In the genomic region with DNA sequence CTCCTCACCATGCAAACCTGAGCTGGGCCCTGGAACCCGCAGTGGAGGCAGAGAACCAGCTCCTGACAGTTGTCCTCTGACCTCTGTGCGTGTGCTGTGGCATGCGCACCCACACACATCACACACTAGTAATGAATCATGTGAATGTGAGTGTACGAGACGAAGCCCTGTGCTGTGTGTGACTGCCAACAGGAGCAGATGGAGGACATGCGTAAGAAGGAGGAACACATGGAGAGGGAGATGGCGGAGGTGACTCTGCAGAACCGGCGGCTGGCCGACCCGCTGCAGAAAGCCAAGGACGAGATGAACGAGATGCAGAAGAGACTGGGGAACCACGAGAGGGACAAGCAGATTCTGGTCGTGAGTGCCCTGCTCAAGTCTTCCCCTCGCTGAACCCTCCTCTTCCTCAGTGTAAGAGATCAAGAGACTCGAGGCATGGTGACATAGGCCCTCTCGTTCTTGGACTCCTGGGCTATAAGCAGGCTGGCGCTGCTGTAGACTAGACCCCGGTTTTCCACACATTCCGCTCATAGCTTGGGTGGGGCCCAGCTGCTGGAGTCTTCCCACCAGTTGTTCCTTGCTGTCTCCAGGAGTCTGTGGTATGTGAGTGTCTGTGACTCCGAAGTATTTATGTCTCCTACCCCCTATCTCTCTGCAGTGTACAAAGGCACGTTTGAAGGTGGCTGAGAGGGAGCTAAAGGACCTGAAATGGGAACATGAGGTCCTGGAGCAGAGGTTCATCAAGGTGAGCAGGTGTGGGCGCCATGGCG, we compare ENCODE assay signal across 23 mouse cellular contexts. TPM values are rescaled to one million over a fixed set of nuclear protein-coding genes. Genes with fewer than 3 reads are reported as not detected.
DNase-seq lines count a peak whose midpoint lies in the region; ATAC-seq and TF ChIP-seq lines count a peak whose summit lies in the region.
"Had no signal": no experiment of that assay in that cellular context is flagged by ENCODE, and none has a peak within 500 bp of the region (broad histone marks: within the 10 kb centered on the region; RNA-seq: fewer than 3 reads in every experiment).

No protein-coding gene starts in this region.

- peaks cover 100% of the 10 kb centered on the region for H3K36me3 ChIP-seq in forebrain, postnatal 0 days (ENCODE audit: insufficient read depth)
- peaks cover 95% of the 10 kb centered on the region for H3K36me3 ChIP-seq in forebrain, embryonic 15.5 days
- peaks cover 99% of the 10 kb centered on the region for H3K36me3 ChIP-seq in limb, embryonic 12.5 days
- peaks cover 100% of the 10 kb centered on the region for H3K36me3 ChIP-seq in limb, embryonic 10.5 days
- H3K36me3 ChIP-seq in midbrain, embryonic 11.5 days (ENCODE audit: control insufficient read depth, insufficient read depth, low read length) = peaks cover 43% of the 10 kb centered on the region

- 82% methylated on average over 25 of the region's 25 CpGs for WGBS in forebrain, postnatal 0 days
- 91% methylated on average over 25 of the region's 25 CpGs for WGBS in forebrain, embryonic 15.5 days
- 93% methylated on average over 25 of the region's 25 CpGs for WGBS in limb, embryonic 12.5 days
- 93% methylated on average over 25 of the region's 25 CpGs for WGBS in limb, embryonic 10.5 days
- 94% methylated on average over 25 of the region's 25 CpGs for WGBS in midbrain, embryonic 11.5 days

- no peaks in the 10 kb centered on the region for H3K27me3 ChIP-seq in forebrain, postnatal 0 days (ENCODE audit: insufficient read depth, low read length)
- H3K27me3 ChIP-seq in forebrain, embryonic 15.5 days = no peaks in the 10 kb centered on the region
- no peaks in the 10 kb centered on the region for H3K27me3 ChIP-seq in limb, embryonic 12.5 days
- H3K27me3 ChIP-seq in limb, embryonic 10.5 days (ENCODE audit: low read depth, poor library complexity, severe bottlenecking) = no peaks in the 10 kb centered on the region
- no peaks in the 10 kb centered on the region for H3K27me3 ChIP-seq in midbrain, embryonic 11.5 days (ENCODE audit: control insufficient read depth, insufficient read depth, low read length)
- H3K27me3 ChIP-seq: embryonic facial prominence, embryonic 13.5 days; limb, embryonic 13.5 days; lung, embryonic 15.5 days; midbrain, embryonic 12.5 days; stomach, embryonic 15.5 days had no signal

- H3K27ac ChIP-seq in forebrain, postnatal 0 days (ENCODE audit: low read depth, low read length) = no peak overlapping the region
- no peak overlapping the region for H3K27ac ChIP-seq in forebrain, embryonic 15.5 days (replicated peaks)
- 0 out of 2 replicates have a peak overlapping the region, but pooled peaks have one; percentile 7 for H3K27ac ChIP-seq in limb, embryonic 12.5 days
- no peak overlapping the region for H3K27ac ChIP-seq in limb, embryonic 10.5 days
- H3K27ac ChIP-seq in midbrain, embryonic 11.5 days (ENCODE audit: low read depth, low read length) = no peak overlapping the region
- H3K27ac ChIP-seq: embryonic facial prominence, embryonic 13.5 days; gastrocnemius, adult 2 months; limb, embryonic 13.5 days; liver, embryonic 14.5 days; lung, embryonic 15.5 days; midbrain, embryonic 12.5 days; stomach, embryonic 15.5 days had no signal

- no peak for TF ChIP-seq CTCF in forebrain, postnatal 0 days (IDR thresholded peaks at IDR 0.05; ENCODE audit: low read depth)

- peak; percentile 61; the same call in 1 of the 2 replicates for ATAC-seq in forebrain, postnatal 0 days
- no peak for ATAC-seq in forebrain, embryonic 15.5 days (replicated peaks)
- no peak for ATAC-seq in limb, embryonic 12.5 days (ENCODE audit: insufficient number of reproducible peaks, insufficient read depth, low FRiP score, low TSS enrichment, low read depth)
- ATAC-seq in midbrain, embryonic 11.5 days (ENCODE audit: low FRiP score) = no peak

- H3K4me2 ChIP-seq in forebrain, postnatal 0 days (ENCODE audit: low read depth) = no peak overlapping the region
- H3K4me2 ChIP-seq in forebrain, embryonic 15.5 days (replicated peaks) = no peak overlapping the region
- no peak overlapping the region for H3K4me2 ChIP-seq in limb, embryonic 12.5 days
- no peak overlapping the region for H3K4me2 ChIP-seq in midbrain, embryonic 11.5 days
- H3K4me2 ChIP-seq: embryonic facial prominence, embryonic 13.5 days; heart, embryonic 11.5 days; limb, embryonic 13.5 days; lung, embryonic 15.5 days; midbrain, embryonic 12.5 days; stomach, embryonic 15.5 days had no signal

- peak; percentile 21 for DNase-seq in forebrain, postnatal 0 days
- DNase-seq in limb, embryonic 10.5 days (ENCODE audit: low spot score) = no peak
- peak; percentile 47 for DNase-seq in ZHBTc4 (ENCODE audit: low read depth, low spot score)
- peak; percentile 38 to 45 for DNase-seq in layer of hippocampus, postnatal 36 days
- no peak for DNase-seq in midbrain, embryonic 11.5 days (ENCODE audit: low spot score, missing footprints)
- DNase-seq in cerebellum, postnatal 25 days = no peak
- DNase-seq: cerebellum, adult 9-11 months; gastrocnemius, adult 2 months; heart, postnatal 10 days; kidney, adult 11 months; kidney, postnatal 14 days; lung, postnatal 4 days; thymus, adult 2 months had no signal

- no peaks in the 10 kb centered on the region for H3K9me3 ChIP-seq in forebrain, postnatal 0 days (ENCODE audit: low read length)
- no peaks in the 10 kb centered on the region for H3K9me3 ChIP-seq in forebrain, embryonic 15.5 days
- no peaks in the 10 kb centered on the region for H3K9me3 ChIP-seq in limb, embryonic 12.5 days
- H3K9me3 ChIP-seq in limb, embryonic 10.5 days (replicated peaks) = no peaks in the 10 kb centered on the region
- no peaks in the 10 kb centered on the region for H3K9me3 ChIP-seq in midbrain, embryonic 11.5 days (ENCODE audit: control insufficient read depth, low read length)
- H3K9me3 ChIP-seq: embryonic facial prominence, embryonic 13.5 days; limb, embryonic 13.5 days; lung, embryonic 15.5 days; midbrain, embryonic 12.5 days; stomach, embryonic 15.5 days had no signal

- no peak overlapping the region for H3K4me3 ChIP-seq in forebrain, postnatal 0 days (ENCODE audit: low read depth, low read length)
- H3K4me3 ChIP-seq in forebrain, embryonic 15.5 days = no peak overlapping the region
- no peak overlapping the region for H3K4me3 ChIP-seq in limb, embryonic 12.5 days (replicated peaks)
- H3K4me3 ChIP-seq in limb, embryonic 10.5 days = no peak overlapping the region
- no peak overlapping the region for H3K4me3 ChIP-seq in midbrain, embryonic 11.5 days (ENCODE audit: low read depth, low read length)
- H3K4me3 ChIP-seq: embryonic facial prominence, embryonic 13.5 days; gastrocnemius, adult 2 months; limb, embryonic 13.5 days; lung, embryonic 15.5 days; midbrain, embryonic 12.5 days; stomach, embryonic 15.5 days had no signal

- no peak overlapping the region for H3K9ac ChIP-seq in forebrain, postnatal 0 days
- no peak overlapping the region for H3K9ac ChIP-seq in forebrain, embryonic 15.5 days (replicated peaks)
- no peak overlapping the region for H3K9ac ChIP-seq in limb, embryonic 12.5 days (replicated peaks)
- no peak overlapping the region for H3K9ac ChIP-seq in midbrain, embryonic 11.5 days (ENCODE audit: low read length)
- H3K9ac ChIP-seq: embryonic facial prominence, embryonic 13.5 days; limb, embryonic 13.5 days; liver, embryonic 14.5 days; lung, embryonic 15.5 days; midbrain, embryonic 12.5 days; stomach, embryonic 15.5 days had no signal

- H3K4me1 ChIP-seq in forebrain, postnatal 0 days (ENCODE audit: insufficient read depth) = no peaks in the 10 kb centered on the region
- no peaks in the 10 kb centered on the region for H3K4me1 ChIP-seq in forebrain, embryonic 15.5 days
- no peaks in the 10 kb centered on the region for H3K4me1 ChIP-seq in limb, embryonic 12.5 days (replicated peaks)
- peaks cover 5% of the 10 kb centered on the region; the same call in 1 of the 2 replicates for H3K4me1 ChIP-seq in limb, embryonic 10.5 days
- H3K4me1 ChIP-seq in midbrain, embryonic 11.5 days (ENCODE audit: control insufficient read depth, insufficient read depth, low read length) = no peaks in the 10 kb centered on the region
- H3K4me1 ChIP-seq: embryonic facial prominence, embryonic 13.5 days; limb, embryonic 13.5 days; lung, embryonic 15.5 days; midbrain, embryonic 12.5 days; stomach, embryonic 15.5 days had no signal

RNA-seq across cellular contexts. Expression of a gene that starts 9.3 kb away (rescaled TPM):
- 32.7 and 33.7 TPM in 2 replicates for total RNA-seq in forebrain, postnatal 0 days (2014; rRNA removed)
- polyA plus RNA-seq in forebrain, postnatal 0 days (2015; fragmentation: Nextera tagmentation; extraction: Ambion mirVana) = 46.2 and 51.9 TPM in 2 replicates
- 43.8 and 44.0 TPM in 2 replicates for polyA plus RNA-seq in forebrain, embryonic 15.5 days (2015; fragmentation: Nextera tagmentation; extraction: Ambion mirVana)
- polyA plus RNA-seq in limb, embryonic 12.5 days (2016; fragmentation: Nextera tagmentation; extraction: Ambion mirVana) = 38.8 and 41.1 TPM in 2 replicates
- polyA plus RNA-seq in limb, embryonic 10.5 days (2016; fragmentation: Nextera tagmentation; extraction: Ambion mirVana) = 41.1 TPM in 2 replicates
- total RNA-seq in layer of hippocampus, postnatal 36 days (2021) = 10 to 100 TPM; 25.8 to 27.5 TPM
- 38.5 and 43.1 TPM in 2 replicates for polyA plus RNA-seq in midbrain, embryonic 11.5 days (2014; fragmentation: Nextera tagmentation; extraction: Ambion mirVana)

RNA-seq across cellular contexts. Expression of a gene that starts 12.6 kb away (rescaled TPM):
- 69.5 and 106 TPM in 2 replicates for total RNA-seq in forebrain, postnatal 0 days (2014; rRNA removed)
- polyA plus RNA-seq in forebrain, postnatal 0 days (2015; fragmentation: Nextera tagmentation; extraction: Ambion mirVana) = 70.8 and 74.5 TPM in 2 replicates
- polyA plus RNA-seq in forebrain, embryonic 15.5 days (2015; fragmentation: Nextera tagmentation; extraction: Ambion mirVana) = 89.6 and 96.4 TPM in 2 replicates
- 12.7 and 13.5 TPM in 2 replicates for polyA plus RNA-seq in limb, embryonic 12.5 days (2016; fragmentation: Nextera tagmentation; extraction: Ambion mirVana)
- polyA plus RNA-seq in limb, embryonic 10.5 days (2016; fragmentation: Nextera tagmentation; extraction: Ambion mirVana) = 6.1 and 7.4 TPM in 2 replicates
- total RNA-seq in layer of hippocampus, postnatal 36 days (2021) = 10 to 100 TPM; 10.9 to 11.0 TPM
- polyA plus RNA-seq in midbrain, embryonic 11.5 days (2014; fragmentation: Nextera tagmentation; extraction: Ambion mirVana) = 34.4 and 37.2 TPM in 2 replicates
- total RNA-seq: gastrocnemius, adult 2 months; heart, postnatal 10 days; monocyte, adult 5-6 weeks had no signal

RNA-seq across cellular contexts. Expression of a gene that starts 50.2 kb away (rescaled TPM):
- total RNA-seq in forebrain, postnatal 0 days (2014; rRNA removed) = 14.7 and 20.1 TPM in 2 replicates
- 32.0 and 40.7 TPM in 2 replicates for polyA plus RNA-seq in forebrain, postnatal 0 days (2015; fragmentation: Nextera tagmentation; extraction: Ambion mirVana)
- 59.5 and 62.4 TPM in 2 replicates for polyA plus RNA-seq in forebrain, embryonic 15.5 days (2015; fragmentation: Nextera tagmentation; extraction: Ambion mirVana)
- 69.5 and 72.0 TPM in 2 replicates for polyA plus RNA-seq in limb, embryonic 12.5 days (2016; fragmentation: Nextera tagmentation; extraction: Ambion mirVana)
- 57.2 and 65.0 TPM in 2 replicates for polyA plus RNA-seq in limb, embryonic 10.5 days (2016; fragmentation: Nextera tagmentation; extraction: Ambion mirVana)
- total RNA-seq in layer of hippocampus, postnatal 36 days (2021) = 10 to 100 TPM; 24.7 to 27.9 TPM
- polyA plus RNA-seq in midbrain, embryonic 11.5 days (2014; fragmentation: Nextera tagmentation; extraction: Ambion mirVana) = 38.4 and 39.9 TPM in 2 replicates

Comparison
In these comparisons a context has a peak if more than half of its experiments do, and no peak if none do; other contexts are left out.
1. DNase-seq: peak in forebrain, postnatal 0 days (single experiment), ZHBTc4 (single experiment) and layer of hippocampus, postnatal 36 days (2 of 2); none in limb, embryonic 10.5 days (single experiment), midbrain, embryonic 11.5 days (single experiment) and cerebellum, postnatal 25 days (0 of 2).